Mouse (Mus musculus) thymus, postnatal 4 days (tissue): ENCODE data around the gene Kif18b.

Experiments
- DNase-seq: peaks from one replicate; pipeline ENCODE4 v3.0.0; 2021

The Kif18b gene

DNA sequence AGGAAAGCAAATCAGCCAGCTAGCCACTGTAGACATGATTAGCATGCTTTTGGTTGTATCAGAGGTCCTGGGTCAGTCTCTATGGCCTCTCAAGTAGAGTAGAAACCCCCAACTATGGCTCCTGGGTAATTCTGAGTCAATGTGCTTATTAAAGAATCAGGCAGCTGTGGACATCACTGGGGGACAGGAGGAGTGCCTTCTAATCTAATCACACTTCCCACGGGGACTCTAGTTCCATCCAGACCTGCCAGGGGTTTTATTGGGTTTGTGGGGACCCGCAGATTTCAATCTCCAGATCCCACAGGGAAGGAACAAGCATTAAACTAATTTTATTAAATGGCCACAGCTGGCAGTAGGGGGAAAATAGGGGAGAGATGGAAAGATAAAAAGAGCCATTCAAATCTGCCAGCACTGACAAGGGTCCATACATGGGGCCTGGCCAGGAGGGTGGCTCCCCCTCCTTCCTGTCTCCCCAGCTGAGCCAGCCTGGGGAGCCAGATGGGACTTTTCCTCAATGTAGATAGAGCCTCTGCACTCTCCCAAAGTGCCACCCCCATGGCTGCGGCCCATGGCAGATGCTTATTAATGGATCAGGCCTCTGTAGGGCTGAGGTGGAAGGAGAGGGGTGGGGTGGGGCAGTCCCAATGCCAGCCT lies 12.7 kb upstream of the Kif18b start:
- DNase-seq, result no peak

DNA sequence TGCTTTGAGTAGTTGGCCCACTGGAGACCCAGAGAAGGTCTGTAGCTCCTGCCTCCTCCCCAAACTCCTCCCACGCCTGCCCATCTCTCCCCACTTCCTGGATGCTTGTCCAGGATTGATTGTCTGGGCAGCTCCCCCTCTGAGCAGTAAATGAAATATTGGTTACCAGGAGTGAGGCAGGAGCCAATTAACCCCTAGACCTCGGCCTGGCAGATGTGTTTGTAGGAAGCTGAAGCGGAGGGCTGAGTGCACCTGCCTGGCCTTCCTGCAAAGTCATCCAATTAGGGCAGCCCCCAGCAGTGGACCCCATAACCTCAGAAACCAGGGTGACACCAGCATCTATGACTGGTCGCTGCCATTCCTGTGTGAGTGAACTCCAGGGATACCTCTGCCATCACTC lies 11.3 kb upstream of the Kif18b start:
- no peak for DNase-seq

DNA sequence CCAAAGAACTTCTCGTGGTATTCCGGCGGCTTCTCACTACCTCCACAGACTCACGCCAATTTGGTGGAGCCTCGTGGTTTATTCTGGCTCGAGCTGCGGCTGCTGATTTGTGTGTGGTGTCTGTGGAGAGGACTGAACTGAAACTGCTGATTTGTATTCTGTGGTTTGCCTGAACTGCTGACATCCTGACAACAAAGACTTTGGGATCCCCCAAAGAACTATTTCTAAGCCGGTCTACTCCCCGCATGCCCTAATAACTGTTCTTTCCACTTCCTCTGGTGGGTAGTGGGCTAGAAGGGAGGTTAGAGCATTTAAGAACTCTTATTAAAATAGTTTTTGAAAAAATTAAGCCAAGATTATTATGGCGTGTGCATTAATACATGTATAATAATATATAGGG lies 5.7 kb upstream of the Kif18b start:
- DNase-seq, result no peak

DNA sequence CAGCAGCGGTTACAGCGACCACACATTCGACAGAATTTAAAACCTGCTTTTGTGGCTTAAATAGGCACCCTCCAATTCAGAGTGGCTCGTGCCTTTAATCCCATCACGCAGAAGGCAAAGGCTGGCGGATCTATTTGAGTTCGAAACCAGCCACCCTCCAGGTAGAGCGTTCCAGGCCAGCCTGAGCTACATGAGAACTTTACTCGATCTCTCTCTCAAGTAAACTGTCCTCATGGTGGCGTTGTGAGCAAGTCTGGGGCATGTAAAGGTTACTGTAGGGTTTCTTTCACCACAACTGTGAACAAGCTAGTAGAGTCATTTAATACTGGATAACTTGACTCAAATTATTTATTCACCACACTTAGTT lies 410 bp upstream of the Kif18b start:
- peak; percentile 77 for DNase-seq

DNA sequence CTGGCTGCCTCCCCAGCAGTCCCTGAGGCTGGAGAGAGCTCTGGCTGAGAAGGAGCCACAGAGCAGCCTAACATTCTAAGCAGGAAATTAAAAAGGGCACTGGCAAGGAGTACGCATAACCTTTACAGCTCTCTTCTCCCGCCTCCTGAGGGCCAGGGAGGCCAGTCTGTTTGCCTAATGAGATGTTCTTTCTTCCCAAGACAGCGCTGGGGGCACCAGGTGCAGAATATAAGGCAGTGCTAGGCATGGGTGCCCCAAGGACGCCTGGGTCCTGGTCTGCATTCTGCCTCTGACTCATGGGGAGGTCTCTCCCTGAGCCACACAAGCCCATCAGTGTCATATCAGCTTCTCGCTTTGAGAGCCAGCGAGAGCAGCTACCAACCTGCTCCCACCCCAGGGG lies 3.4 kb downstream of the Kif18b start:
- DNase-seq, result no peak

DNA sequence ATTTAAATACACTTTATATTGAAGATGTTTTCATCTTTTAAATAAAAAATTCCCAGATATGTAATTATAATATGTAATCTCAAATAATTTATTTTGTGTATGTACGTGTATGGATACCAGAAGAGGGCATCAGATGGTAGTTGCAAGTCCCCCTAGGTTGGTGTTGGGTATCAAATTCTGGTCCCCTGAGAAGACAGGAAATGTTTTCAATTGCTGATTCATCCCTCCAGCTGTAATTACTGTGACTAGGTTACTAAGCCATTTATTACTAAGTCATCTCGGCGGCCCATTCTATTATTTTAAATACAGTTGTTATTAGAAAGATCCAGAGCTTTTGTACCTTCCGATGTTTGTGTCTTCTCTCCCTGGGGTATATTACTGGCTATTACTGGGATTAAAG lies 6.8 kb downstream of the Kif18b start:
- no peak for DNase-seq

DNA sequence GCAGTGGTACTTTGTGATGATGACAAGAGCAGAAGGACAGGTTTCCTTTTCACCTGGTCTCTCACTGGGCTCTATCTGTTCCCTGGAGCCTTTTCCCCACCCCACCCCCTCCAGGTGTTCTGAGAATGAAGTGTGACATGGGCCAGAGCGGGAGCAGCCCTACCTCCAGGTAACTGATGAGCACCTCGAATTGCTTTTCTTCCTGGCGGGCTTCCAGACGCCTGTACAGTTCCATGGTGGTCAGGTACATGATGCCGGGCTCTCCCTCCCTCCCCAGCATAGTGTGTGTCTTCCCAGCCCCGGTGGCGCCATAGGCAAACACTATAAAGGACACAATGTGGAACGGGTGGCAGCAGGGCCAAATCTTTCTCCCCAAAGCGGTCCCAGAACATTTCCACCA lies 9.5 kb downstream of the Kif18b start:
- no peak for DNase-seq

DNA sequence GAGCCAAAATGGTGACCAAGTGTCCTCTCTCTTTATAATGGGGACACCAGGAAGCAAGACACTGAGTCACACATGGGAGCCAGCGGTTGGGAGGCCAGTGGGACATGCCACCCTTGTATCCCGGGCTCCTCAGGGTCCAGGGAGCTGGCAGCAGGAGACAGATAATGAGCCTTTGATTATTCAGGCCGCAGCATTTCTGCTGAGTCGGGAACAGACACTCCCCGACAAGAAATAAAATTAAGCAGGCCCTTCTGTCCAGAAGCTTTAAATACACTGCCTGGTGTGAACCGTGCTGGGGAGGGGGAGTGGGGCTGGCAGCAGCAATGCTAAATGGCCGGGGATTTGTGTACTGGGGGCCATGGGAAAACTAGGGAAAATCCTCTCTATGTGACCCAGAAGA lies 13.5 kb downstream of the Kif18b start:
- DNase-seq, result no peak

DNA sequence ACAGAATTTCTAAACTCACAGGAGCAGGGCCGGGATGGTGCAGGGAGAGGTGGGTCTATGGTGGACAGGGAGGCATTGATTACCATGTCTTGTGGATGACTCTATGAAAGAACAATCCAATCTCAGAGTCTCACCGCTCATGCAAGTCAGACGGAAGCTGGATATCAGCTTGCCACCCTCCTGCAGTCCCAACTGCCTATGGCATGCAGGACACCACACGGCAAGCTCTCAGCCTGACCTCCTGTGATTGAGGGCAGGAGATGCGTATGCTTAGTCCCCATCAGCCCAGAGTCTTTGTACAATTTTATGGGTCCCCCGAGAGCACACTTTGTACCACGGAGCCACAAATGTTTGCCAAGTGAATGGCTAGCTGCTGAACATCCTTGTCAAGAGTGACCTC lies 21.3 kb downstream of the Kif18b start:
- DNase-seq, result no peak

DNA sequence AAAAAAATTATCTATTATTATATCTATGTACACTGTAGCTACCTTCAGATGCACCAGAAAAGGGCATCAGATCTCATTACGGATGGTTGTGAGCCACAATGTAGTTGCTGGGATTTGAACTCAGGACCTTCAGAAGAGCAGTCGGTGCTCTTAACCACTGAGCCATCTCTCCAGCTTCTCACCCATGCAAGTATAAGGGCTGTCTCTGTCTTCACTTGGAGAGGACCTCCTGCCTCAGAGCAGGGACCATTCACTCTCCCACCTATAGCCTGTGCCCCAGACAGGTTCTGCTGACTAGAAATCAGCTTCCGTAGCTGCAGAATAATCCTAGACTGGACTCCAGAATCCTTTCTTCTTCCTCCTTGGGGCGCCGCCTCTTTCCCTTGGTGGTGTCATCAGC lies 22.8 kb downstream of the Kif18b start:
- no peak for DNase-seq

DNA sequence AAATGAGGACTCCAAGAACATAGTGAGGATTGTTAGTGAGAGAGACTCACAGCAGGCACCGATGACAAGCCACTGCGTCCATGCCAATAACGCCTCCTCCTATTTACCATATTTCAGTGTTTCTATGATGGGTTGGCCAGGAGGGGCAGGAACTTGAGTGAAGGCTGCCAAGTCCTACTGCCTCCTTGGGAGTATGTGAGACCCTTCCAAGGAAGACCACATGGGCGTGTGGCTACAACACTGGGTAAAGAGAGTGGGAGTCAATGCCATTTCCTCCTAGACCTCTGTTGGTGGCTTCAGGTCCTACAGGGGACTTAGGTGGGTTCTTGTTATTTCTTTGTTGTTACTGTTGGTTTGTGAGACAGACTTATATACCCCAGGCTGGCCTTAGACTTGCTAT lies 23.7 kb downstream of the Kif18b start:
- no peak for DNase-seq

DNA sequence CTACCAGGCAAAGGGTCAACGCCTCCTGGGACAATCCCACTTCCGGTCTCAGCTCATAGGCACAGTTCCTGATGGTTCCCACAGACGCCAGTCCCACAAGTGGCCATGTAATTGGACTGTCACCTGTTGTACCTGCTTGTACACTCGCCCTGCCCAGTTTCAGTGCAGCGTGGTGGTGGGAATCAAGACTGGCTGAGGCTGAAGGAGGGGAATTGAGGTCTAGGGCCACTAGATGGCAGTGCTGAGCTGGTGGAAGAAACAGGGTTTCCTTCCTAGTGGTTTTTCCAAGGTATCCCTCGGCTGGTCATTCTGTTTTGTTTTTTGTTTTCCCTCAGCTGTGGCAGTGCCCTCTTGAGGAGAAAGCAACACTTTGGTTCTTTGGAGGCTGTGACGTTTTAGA lies 24.2 kb downstream of the Kif18b start, which contains the start of gene Gfap:
Gfap (minus strand) TSS at position 150 of the 400 bp plus-strand sequence.
- peak; percentile 81 for DNase-seq

DNA sequence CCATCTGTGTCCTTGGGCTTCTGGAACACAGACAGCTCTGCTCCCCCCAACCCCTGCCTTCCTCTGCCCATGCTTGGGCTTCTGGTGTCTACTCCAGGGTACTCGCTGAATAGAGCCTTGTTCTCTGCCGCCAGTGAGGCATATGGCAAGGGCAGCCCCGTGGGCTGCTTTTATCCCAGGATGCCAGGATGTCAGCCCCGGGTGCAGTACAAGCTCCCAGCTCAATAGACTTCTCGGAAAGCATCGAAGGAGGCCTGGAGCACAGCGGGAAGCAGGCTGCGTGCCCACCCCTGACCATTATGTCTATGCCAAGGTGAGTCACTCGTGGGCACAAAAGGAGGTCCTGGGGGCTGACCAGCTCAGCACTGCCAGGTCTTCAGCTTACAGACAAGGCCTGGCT lies 26.5 kb downstream of the Kif18b start:
- DNase-seq, result no peak

DNA sequence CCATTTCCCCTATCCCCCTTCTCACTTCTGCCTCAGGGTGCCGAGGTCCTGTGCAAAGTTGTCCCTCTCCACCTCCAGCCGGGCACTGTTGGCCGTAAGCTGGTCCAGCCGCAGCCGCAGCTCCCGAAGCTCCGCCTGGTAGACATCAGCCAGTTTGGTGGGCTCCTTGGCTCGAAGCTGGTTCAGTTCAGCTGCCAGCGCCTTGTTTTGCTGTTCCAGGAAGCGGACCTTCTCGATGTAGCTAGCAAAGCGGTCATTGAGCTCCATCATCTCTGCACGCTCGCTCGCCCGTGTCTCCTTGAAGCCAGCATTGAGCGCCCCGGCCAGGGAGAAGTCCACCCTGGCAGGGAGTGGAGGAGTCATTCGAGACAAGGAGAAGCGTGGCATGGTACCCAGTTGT lies 28.3 kb downstream of the Kif18b start:
- DNase-seq, result no peak

DNA sequence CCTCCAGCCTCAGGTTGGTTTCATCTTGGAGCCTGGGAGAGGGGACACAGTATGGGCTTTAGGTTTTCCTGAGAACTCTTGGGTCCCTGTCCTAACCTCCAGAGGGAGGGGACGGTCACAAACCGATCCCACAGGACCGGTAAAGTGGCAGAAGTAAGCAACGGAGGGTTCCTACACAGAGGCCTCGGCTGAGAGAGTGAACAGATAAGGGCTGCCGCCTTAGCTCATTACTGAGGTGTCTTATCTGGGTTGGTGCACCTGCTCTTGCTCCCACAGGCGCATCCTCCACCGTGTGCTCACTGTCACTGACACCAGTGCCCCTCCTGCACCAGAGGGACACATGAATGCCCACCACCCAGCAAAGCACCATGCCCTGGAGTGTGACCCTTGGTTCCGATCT lies 29.1 kb downstream of the Kif18b start:
- DNase-seq, result no peak

DNA sequence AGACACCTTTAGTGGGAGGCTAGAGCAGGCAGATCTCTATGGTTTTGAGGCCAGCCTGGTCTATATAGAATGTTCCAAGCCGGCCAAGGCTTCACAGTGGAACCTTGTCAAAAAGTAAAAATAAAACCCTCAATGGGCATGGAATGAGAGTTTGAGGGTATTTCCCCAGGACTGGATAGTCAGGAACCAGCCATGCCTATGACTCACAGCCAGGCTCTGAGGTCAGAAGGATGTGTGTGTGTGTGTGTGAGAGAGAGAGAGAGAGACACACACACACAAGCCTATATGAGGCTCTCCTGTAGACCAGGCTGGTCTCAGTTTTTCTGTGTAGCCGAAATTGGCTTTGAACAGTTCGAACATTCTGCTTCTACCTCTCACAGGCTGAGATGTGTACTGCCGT lies 30.2 kb downstream of the Kif18b start:
- no peak for DNase-seq

DNA sequence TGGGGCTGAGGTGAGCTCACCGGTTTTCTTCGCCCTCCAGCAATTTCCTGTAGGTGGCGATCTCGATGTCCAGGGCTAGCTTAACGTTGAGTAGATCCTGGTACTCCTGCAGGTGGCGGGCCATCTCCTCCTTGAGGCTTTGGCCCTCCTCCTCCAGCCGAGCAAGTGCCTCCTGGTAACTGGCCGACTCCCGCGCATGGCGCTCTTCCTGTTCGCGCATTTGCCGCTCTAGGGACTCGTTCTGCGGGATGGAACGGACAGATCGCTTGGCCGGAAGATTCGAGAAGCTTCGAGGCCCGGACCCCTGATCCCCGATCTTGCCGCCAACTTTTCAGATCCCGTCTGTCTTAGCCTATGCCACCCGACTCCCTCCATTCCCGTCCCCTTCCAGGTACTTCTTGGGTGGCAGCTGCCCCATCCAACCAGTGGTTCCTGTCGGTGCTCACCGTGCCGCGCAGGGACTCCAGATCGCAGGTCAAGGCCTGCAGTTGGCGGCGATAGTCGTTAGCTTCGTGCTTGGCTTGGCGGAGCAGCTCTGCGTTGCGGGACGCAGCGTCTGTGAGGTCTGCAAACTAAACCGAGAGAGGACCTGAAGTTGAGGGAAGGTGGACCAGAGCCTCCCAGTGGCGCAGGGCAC lies 31.8 kb downstream of the Kif18b start:
- peak; percentile 78 for DNase-seq

DNA sequence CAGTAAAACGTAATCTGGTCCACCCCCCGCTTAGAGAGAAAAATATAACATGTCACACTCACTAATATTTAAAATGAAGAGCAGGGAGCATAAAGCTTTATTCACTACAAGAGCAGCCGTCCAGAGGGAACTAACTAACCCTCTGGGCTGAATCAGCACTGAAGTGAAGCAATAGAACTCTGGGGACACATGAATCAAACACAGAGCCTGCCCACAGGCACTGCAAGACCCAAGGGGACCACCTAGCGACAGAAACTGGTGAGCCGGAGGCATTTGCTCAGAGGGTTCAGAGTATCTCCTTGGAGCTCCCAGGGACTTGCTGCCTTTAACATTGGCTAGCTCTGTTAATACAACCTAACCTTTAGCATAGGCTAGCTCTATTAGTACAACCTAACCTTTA lies 34.8 kb downstream of the Kif18b start:
- no peak for DNase-seq

DNA sequence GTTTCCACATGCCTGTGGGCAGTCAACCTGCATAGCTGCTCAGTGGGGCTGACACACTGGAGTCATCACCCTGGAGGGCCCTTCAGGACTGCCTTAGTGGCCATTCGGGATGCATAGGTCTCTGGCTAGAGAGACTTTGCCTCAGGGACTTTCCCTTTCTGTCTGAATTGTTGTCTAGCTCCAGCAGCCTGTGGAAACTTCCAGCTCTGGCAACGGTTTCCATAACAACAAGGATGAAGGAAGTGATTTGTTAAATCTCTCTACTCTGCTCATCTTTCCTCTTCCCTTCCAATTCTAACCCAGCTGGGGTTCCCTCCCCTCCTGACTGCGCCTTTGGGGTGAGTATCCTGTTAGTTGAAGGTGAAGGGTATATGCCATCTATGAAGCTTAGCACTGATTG lies 36.8 kb downstream of the Kif18b start:
- DNase-seq, result no peak

DNA sequence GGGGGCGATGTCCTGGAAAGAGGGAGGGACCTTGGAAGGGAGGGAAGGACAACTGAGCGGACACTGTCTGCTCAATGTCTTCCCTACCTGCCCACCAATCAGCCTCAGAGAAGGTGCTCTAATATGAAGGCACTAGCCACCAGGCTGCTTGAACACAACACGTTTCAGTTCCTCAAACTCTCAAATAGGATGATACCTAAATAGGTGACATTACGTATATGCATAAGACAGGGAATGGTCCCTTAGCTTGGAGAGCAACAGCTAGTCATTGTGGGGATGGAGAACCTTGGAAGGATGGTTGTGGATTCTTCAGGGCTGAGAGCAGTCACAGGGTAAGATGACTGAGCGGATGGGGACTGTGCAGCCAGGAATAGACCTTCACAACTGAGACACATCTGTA lies 37.5 kb downstream of the Kif18b start:
- no peak for DNase-seq

DNA sequence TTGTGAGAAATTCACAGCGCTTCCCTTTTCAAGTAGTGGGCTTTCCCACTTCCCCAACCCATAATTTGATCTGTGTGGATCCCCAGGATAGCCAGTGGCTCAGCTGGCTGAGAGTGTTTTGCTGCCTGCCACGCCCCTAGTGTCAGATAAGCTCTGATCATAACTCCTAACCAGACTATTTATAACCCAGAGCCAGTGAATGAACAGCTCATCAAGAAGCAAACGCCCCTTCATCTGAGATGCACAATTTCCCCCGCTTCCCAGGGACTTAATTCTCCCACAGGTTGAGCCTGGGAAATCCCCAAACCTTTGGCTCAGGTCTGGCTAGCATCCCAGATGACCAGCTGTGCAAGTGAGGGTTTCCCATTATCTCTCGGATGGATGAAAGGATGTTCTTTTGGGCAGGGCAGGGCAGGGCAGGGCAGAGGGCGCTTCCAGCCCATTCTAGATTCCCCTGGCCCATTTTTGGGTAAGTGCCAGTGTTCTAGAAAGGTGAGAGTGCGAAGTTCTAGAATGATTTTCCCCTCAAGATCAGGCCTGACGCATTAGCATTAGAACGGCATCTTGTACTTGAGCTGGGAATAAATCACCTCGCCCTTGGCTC lies 40.2 kb downstream of the Kif18b start, which contains the start of gene Fam187a:
Fam187a (plus strand) TSS at position 554 of the 604 bp plus-strand sequence.
- no peak for DNase-seq

DNA sequence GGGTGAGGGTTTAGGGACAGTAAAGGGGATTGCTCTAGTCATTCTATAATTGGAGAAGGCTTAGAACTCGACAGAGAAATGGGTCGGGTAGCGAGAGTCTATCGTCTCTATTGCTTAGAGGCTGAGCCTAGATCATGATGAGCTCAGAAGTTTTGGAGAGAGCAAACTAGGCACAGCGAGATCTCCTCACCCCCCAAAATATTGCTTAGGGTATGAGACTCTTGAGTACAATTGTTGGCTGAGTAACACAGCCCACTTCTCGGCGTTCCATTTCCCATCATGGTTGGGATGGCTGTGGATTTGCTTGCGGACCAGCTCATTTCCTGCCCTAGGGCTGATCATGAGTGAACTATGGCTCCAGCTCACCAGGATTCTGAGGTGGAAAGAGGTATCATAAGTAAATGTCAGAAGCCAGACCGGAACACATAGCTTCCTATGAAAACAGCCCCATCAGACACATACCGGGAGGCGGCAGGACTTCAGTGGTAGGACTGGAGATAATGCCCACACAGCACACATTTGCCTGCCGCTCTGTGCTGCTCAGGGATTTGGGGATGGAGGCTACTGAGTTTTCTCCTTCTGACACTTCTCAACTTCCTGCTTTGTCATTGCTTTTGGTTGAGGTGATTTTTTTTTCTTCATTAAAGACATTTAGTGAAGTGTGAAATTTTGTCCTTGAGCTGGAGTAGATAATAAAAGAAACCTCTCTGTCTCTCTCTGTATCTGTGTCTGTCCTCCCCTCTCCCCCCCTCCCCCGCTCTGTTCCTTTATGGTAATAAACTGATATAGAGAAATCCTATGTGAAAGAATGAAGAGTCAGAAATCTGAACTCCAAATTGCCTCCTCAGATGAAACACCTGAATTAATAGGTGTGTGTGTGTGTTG lies 43.4 kb downstream of the Kif18b start:
- DNase-seq, result no peak

DNA sequence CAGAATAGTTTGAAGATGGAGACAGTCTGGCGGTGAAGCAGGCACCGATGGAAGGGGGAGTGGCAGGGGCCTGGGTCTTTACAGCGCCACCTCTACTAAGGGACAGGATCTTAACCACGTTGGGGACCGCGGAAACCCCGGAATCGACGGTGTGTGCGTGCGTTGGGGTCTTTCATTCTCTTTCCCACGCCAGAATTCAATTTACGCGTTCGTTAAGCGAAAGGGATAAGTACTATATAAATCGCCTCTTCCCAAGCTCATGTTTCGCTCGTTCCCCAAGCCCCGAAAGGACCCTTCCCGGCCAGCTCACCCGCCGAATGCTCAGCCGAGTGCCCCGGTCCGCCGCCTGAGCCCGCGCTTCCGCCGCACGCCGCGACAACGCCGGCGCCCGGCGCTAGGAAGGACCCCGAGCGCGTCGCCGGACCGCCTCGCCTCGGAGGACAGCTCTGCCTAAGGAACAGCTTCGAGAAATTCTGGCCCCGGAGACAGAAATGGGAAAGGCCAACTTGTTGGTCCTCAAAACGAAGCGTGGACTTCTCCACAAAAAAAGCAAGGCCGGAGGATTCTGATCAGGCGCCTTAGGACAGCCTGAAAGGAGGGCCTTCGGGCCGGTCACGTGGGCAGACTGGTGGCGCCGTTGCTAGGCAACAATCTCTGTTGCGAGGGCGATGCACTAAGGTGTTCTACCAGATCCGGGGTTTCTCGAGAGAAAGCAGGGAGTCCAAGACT lies 44.2 kb downstream of the Kif18b start, which contains the start of the genes Eftud2 and Ccdc103:
Eftud2 (minus strand) TSS at position 401 of the 729 bp plus-strand sequence.
Ccdc103 (plus strand) TSS at position 620 of the 729 bp plus-strand sequence.
- DNase-seq, result peak; percentile 94
